Mouse (Mus musculus): ENCODE measurements around the gene Prl2c2. TPM values are rescaled to one million over a fixed set of nuclear protein-coding genes. Genes with fewer than 3 reads are reported as not detected.

The Prl2c2 gene
- total RNA-seq (2023): not detected

DNA sequence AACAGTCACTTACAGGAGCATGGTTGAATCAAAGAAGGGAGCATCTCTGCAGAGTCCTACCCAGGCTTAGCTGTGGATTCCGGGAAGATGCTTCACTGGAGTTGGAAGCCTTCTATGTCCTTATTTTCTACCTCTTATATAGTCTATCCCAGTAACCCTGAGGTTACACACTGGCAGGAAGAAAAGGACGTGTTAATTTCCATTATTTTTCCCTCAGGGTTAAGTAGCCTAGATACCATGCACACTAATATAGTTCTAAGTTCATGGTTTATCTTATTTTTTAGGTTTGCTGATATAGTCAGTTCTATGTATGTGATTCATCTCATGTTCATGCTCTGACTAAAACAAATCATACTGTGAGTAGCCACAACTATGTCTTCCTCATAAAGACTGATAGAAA is at the start of gene Prl2c2:
Prl2c2 (minus strand) TSS at position 101 of the 400 bp plus-strand sequence.

Other genes starting within 250 kb of the Prl2c2 start
- not detected for gene Prl2c3, start 205.3 kb downstream of the Prl2c2 start, total RNA-seq (2023)
- gene Prl2c5, start 177.3 kb upstream of the Prl2c2 start, total RNA-seq (2023): not detected

Measured in neutrophil, adult 83 days (primary cell).